Mouse (Mus musculus): Measurements from ENCODE around the gene Tcf25.
A peak's percentile ranks its signal among the peaks of the same experiment; 100 is the strongest.

Tcf25 gene

DNA sequence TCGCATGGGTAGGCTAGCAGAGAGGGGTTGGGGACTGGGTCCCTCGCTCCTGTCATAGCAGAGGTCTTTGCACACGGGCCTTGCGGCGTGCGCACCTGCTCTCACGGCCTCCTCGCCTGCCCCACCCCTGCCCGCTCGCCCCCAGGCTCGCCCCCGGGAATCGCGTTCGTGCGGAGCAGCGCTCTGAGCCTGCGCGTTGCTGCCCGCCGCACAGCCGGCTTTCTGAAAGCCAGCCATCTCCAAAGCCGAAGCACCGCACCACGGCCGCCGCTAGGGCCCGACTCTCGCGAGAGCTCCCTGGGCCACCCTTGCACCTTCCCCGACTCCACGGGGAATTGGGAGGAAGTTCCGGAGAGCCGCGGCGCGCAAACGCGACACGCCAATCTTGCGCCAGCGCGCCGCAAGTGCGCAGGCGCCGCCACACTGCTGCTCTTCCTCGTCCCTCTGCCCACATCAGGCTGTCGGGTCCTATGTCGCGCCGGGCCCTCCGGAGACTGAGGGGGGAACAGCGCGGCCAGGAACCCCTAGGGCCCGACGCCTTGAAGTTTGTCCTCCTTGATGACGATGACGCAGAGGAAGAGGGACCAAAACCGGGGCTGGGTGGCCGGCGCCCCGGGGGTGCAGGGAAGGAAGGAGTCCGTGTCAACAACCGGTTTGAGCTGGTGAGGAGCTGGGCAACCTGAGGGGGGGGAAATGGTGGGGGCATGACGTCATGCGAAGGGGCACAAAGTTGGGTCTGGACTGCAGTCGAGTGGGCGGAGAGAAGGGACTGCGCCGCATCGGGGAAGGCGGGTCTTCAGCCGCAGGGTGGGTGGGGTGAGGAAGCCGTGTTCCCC is at the start of gene Tcf25:
TSS of gene Tcf25 (plus strand) at position 351 of the 836 bp plus-strand sequence.
- DNase-seq, result peak; percentile 95 to 98

- DNase-seq, result no peak
These were observed 45.0 kb upstream of the Tcf25 start for GRCm38 (mm10) chr8:123328552-123328951.

DNA sequence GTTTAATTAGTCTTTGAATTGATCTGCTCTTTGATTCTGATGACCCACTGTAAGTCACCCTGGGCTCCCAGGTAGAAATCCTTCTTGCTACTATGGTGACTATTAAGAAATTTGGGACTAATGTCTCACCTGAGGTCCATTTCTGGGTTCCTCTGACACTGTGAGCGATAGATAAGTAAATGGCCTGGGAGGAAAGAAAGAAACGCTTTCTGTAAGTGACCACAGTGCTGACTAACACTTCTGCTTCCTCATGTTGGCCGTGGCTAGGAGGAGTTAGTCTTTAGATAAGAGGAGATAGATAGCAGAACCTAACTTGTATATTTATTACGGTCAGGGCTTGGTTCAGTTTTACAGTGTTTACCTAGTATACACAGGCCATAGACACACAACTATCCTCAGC is 44.2 kb upstream of the Tcf25 start:
- no peak for DNase-seq

- DNase-seq, result no peak
These were observed 43.6 kb upstream of the Tcf25 start for GRCm38 (mm10) chr8:123329961-123330360.

- no peak for DNase-seq
These were observed 42.9 kb upstream of the Tcf25 start for GRCm38 (mm10) chr8:123330701-123331100.

DNA sequence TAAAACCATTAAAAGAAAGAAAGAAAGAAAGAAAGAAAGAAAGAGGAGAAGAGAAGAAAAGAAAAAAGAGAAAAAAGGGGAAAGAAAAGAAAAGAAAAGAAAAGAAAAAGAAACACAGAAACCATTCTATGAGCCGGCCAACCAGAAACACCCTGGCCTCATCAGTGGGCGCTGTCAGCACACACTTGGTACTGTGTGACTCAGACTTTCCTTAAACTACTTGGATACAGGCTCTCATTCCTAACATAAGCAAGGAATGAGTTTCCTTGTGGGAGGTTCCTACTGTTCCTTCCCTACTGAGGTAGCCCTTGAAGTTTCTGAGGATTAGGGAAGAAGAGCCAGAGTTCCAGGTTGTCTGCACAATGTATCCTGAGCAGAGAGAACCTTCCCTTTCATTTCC is 42.3 kb upstream of the Tcf25 start:
- no peak for DNase-seq

GRCm38 (mm10) chr8:123331810-123332209 is 41.7 kb upstream of the Tcf25 start:
- no peak for DNase-seq

GRCm38 (mm10) chr8:123332262-123333090 is 41.1 kb upstream of the Tcf25 start, which contains the start of gene Spire2:
TSS of gene Spire2 (plus strand) at chr8:123332713.
- DNase-seq, result peak; percentile 80 to 88

- no peak for DNase-seq
These were observed 40.4 kb upstream of the Tcf25 start for GRCm38 (mm10) chr8:123333091-123333587.

DNA sequence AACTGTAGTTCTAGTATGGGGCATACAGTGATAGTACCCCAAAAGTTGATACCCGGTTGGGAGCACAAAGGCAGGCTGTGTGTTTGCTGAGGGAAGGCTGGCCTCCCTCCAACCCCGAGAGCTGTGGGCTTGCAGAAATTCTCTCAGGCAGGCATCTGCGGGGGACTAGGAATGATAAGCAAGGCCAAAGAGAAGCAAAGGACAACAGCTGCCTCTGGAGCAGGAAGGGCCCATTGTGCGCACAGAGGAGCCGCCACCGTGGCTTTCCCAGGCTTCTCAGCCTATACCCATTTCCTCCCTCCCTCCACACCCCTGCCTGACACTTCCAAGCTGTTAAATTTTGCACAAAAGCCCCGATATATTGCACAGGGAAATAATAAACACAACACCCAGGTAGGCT is 39.7 kb upstream of the Tcf25 start:
- no peak for DNase-seq

DNA sequence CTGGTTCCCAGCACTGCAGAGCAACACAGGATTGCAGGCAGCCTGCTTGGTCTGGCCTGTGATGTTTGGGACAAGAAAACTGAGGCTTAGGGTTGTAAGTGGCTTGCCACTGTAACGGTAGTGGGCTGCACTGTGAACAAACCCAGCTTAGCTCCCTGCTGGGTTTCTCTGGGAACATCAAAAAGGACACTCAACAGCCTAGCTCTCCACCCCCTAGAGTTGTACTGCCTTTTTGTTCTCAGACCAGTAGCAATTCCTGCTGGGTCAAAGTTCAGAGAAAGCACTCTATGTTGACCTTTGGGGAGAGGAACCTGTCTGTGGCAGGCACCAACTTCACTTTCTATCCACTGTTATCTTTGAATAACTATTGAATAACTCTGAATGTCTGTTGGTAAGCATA is 39.1 kb upstream of the Tcf25 start:
- DNase-seq, result no peak

GRCm38 (mm10) chr8:123337475-123337874 is 36.1 kb upstream of the Tcf25 start:
- DNase-seq, result peak in 1 of 2 experiments; percentile 32

DNA sequence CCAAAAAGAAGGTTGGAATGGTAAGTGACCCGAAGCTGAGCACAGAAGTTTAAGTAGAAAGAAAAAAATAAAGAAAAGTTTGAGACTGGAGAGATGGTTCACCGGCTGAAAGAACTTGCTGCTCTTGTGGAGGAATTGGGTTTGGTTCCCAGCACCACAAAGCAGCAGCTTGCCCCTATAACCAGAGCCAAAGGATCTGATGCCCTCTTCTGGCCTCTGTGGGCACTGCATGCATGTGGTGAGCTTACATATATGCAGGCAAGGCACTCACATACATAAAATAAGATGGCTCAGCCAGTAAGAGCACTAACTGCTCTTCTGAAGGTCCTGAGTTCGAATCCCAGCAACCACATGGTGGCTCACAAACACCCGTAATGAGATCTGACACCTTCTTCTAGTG is 33.5 kb upstream of the Tcf25 start:
- DNase-seq, result no peak

- DNase-seq, result no peak
These were observed 32.2 kb upstream of the Tcf25 start for GRCm38 (mm10) chr8:123341040-123342015.

DNA sequence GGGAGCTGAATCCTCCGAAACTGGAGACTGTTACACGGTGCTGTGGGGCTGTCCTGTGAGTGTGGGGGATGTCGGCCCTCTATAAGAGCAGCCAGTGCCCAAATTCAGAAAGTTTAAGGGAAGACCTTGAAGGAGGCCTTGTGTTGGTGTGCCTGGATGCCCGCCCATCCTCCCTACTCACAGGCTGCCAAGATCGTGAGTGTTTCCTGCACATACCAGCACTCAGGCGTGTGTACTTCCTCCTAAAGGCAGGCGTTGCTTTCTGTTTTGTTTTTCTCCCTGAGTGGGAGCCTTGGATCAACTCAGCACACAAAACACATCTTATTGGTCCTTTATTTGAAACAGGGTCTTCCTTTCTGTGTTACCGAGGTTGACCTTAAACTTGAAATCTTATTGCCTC is 31.3 kb upstream of the Tcf25 start:
- no peak for DNase-seq

DNA sequence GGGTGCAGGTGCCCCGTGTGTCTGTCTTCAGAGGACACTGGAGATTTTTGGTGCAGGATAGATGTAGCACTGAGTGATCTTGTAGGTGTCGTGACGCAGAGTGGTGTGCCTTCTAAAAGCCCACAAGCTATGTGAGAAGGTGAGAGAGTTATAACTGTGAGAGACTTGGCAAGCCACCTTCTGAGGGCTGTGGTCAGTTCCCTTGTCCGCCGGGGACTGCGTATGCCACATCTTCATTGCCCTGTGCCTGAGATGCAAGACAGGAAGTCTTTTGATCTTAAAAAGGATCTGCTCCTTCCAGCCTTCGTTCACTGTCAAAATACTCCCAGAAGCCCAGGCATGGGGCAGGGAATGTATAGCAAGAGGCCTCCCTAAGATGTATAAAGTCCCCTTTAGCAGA is 30.6 kb upstream of the Tcf25 start:
- no peak for DNase-seq

DNA sequence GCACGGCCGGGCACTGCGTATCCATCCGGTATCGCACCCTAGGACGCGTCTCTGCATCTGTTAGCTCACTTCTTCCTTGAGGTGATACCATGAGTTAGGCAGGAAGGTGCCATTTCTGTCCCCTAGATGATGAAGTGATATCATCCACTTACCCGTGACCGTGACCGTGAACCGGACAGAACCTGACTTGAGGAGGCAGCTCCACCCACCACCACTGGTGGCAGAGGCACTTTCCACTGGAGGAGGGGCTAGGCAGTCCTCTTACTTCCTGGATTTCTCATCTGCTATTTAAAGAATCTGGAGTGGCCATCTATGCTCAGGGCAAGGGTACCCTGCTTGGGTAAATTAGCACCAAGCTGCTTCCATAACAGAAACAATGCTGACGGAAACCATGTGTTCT is 30.1 kb upstream of the Tcf25 start:
- peak; percentile 35 to 74 for DNase-seq

DNA sequence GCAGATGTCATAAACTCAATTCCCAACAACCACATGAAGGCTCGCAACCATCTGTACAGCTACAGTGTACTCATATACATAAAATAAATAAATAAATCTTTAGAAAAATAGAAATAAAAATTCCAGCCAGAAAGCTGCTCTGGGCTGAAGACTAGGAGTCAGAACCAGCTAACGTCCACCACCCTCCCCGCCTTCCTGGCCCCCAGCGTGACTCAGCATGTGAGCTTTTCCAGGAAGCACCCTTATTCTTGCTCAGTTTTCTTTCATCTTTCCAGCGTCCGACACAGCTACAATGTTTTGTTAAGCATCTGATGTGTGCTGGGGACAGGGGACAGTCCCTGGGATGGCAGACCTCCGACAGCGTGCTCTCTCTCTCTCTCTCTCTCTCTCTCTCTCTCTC is 28.4 kb upstream of the Tcf25 start:
- DNase-seq, result no peak

GRCm38 (mm10) chr8:123345856-123346255 is 27.7 kb upstream of the Tcf25 start:
- no peak for DNase-seq

- no peak for DNase-seq
These were observed 26.3 kb upstream of the Tcf25 start for GRCm38 (mm10) chr8:123347293-123347692.

DNA sequence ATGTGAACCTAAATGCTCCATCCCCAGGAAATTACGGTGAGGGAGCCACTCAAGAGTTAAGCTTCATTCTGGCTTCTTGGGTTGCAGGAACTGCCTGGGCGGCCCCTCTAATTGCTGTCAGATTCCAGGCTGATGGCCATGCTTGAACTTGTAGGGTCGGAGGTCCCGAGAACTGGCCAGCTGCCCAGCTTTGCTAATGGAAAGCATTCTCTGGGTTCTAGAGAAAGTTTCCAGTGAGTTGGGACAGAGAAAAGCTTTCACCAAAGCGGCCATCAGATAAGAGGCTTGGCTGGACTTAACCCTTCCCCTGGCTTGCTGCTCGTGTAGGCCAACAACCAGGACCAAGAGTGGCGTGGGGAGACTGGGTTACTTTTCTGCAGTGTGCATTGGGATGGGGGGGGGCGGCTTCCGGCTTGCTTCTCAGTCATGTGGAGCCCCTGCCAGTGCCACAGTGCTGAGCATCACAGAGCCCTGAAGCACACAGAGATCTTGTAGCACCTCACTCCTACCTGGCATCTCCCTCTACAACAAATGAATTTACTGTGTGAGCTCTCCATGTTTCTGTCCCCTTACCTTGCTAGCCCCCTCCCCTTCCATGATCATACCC is 25.2 kb upstream of the Tcf25 start:
- DNase-seq, result peak; percentile 89 to 91

DNA sequence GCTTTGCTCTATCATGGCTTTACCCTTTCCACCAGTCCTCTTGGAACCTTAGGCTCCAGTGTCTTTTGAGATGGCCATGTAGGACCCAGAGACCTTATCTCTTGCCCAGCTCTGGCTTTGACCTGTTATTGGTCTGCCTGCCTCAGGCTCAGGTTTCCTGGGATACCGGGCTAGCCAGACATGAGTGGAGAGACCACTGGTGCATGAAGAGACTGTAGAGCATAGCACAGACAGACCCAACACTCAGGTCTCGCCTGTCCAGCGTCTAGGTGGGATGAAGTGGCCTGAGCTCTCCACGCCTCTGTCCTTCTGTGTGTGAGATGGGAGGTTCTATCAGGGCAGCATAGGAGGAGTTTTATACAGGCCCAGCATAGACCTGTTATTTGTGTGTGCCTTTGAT is 24.5 kb upstream of the Tcf25 start:
- no peak for DNase-seq
